Mouse (Mus musculus) thymus, adult 2 months (tissue): ENCODE results near the gene Il1rapl1. TPM values are rescaled to one million over a fixed set of nuclear protein-coding genes. Genes with fewer than 3 reads are reported as not detected.

ENCODE experiments used
- DNase-seq: peaks from one replicate; pipeline ENCODE4 v3.0.0; 2021
- H3K27ac ChIP-seq: fragments of 200-500 bp; 2 replicates; pipeline ENCODE4 v1.5.1; 2012; ENCODE audit warnings: low read length, control low read depth; ENCODE audit not compliant: control insufficient read depth, insufficient read depth
- H3K27me3 ChIP-seq: fragments of 200-500 bp; 2 replicates; pipeline ENCODE4 v1.6.1; 2012; ENCODE audit warnings: mild to moderate bottlenecking, low read length, moderate library complexity, mixed read lengths; ENCODE audit not compliant: control insufficient read depth, insufficient read depth
- H3K36me3 ChIP-seq: fragments of 200-500 bp; 2 replicates; pipeline ENCODE4 v1.6.1; 2012; ENCODE audit warnings: mild to moderate bottlenecking, low read length, moderate library complexity; ENCODE audit not compliant: control insufficient read depth, insufficient read depth
- H3K4me1 ChIP-seq: fragments of 200-500 bp; replicated peaks from 2 replicates; pipeline ENCODE4 v1.6.1; 2012; ENCODE audit warnings: low read length; ENCODE audit not compliant: control insufficient read depth, insufficient read depth
- H3K4me3 ChIP-seq: fragments of 200-500 bp; 2 replicates; pipeline ENCODE4 v1.5.1; 2012; ENCODE audit warnings: mild to moderate bottlenecking, low read length, control low read depth, moderate library complexity; ENCODE audit not compliant: control insufficient read depth, insufficient read depth
- CTCF ChIP-seq: fragments of 200-500 bp; IDR thresholded peaks from 2 replicates; pipeline ENCODE4 v1.5.1; 2012; ENCODE audit warnings: mild to moderate bottlenecking, control low read depth, low read length, moderate library complexity, borderline replicate concordance; ENCODE audit not compliant: control insufficient read depth, poor library complexity, insufficient read depth; ENCODE audit errors: extremely low read depth
- POLR2A ChIP-seq: fragments of 200-500 bp; IDR thresholded peaks from 2 replicates; pipeline ENCODE4 v1.6.1; 2012; ENCODE audit warnings: mild to moderate bottlenecking, low read length, control low read depth, moderate library complexity; ENCODE audit not compliant: control insufficient read depth, poor library complexity, insufficient read depth; ENCODE audit errors: extremely low read depth
- WGBS: fragments of 180-500 bp; shearing (Covaris S2); methylation state at CpG from one replicate; pipeline ENCODE4 v1.1.7; 2018; 5-methylcytosine and 5-hydroxymethylcytosine counted together
- polyA plus RNA-seq: library from polyadenylated mRNA; depleted of rRNA; stranded (reverse); fragments of >200 nt; gene quantifications from 2 replicates; pipeline ENCODE4 v1.2.3, GENCODE M21; 2012; rRNA removed

Gene Il1rapl1
- not detected in 2 replicates for polyA plus RNA-seq

DNA sequence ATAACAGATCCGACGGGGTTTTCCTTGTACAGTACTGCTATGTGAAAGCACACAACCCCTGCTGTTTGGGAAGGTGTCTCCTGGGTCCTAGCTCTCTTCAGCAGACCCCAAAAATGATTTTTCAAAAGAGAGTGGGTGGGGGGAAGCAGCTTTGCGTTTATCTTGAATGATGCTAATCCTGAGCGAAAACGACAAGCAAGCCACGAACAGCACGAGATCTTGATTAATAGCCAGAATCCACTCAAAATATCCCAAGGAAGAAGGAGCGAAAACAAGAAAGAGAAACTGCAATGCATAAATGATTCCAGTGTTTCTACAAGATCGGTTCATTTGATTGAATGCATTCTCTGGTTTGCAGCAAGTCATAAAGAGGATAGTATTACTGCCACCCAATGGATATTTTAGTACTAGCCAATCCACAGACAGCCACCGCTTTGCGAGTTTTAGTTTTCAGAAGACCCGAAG is at the start of gene Il1rapl1:
Gene Il1rapl1, minus strand, starts transcription at position 37 of the 465 bp plus-strand sequence.
- Histone ChIP-seq H3K27me3 (no peaks in the 10 kb centered on the region), H3K4me1 (no peaks in the 10 kb centered on the region), H3K27ac (no peak within 1 kb of the TSS), H3K36me3 (no peaks in the 10 kb centered on the region), H3K4me3 (no peak within 1 kb of the TSS)
- TF ChIP-seq POLR2A: no peak
- no peak for DNase-seq
- 6% methylated on average over 12 of the region's 12 CpGs for WGBS

DNA sequence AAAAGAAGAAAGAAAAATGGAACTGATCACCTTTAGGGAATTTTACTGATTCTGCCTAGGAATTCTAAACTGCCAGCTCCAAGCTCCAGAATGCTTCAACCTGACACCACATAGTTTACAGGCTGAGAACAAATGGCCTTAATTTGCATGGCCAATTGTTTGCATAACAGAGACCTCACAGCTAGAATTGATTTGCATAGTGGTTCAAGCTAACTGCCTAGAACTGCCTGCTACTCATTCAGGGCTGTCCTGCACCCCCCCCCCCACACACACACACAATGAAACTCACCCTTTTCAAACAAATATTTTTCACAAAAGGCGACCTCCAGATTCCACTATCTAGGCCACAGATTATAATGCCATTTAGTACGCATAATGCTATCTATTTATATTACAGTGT is 42.6 kb upstream of the Il1rapl1 start:
- Histone ChIP-seq H3K4me1 (no peaks in the 10 kb centered on the region), H3K27me3 (no peaks in the 10 kb centered on the region), H3K4me3 (no peak overlapping the region), H3K36me3 (no peaks in the 10 kb centered on the region), H3K27ac (no peak overlapping the region)
- WGBS: 42% methylated on average over 2 of the region's 2 CpGs
- no peak for DNase-seq
- no peak for TF ChIP-seq CTCF
- no peak for TF ChIP-seq POLR2A

DNA sequence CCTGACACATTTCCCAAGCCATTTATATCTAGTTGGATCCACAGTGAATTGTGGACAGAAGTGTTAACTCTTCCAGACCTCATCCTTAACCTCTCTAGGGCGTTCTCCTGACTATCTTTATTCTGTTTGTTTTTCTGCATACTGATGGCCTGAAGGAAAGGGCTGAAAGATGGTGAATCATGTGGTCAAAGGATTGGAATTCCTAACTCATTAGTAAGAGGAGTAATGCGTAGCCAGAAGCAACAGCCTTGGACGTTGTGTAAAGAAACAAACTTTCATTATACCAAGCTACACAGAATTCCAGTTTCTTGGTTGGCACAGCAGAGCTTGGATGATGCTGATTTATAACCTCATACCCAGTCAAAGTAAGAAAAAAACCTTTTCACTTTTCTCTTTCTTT is 10.2 kb upstream of the Il1rapl1 start:
- no peak for TF ChIP-seq POLR2A
- no peak for TF ChIP-seq CTCF
- WGBS: 77% methylated on average over 3 of the region's 3 CpGs
- H3K4me1 ChIP-seq: no peaks in the 10 kb centered on the region
- no peak overlapping the region for H3K27ac ChIP-seq
- no peaks in the 10 kb centered on the region for H3K27me3 ChIP-seq
- DNase-seq: no peak
- no peak overlapping the region for H3K4me3 ChIP-seq
- no peaks in the 10 kb centered on the region for H3K36me3 ChIP-seq

GRCm38 (mm10) chrX:88120070-88120469 is 4.6 kb upstream of the Il1rapl1 start:
- H3K36me3 ChIP-seq: no peaks in the 10 kb centered on the region
- no peak overlapping the region for H3K4me3 ChIP-seq
- TF ChIP-seq CTCF (no peak), POLR2A (no peak)
- H3K4me1 ChIP-seq: no peaks in the 10 kb centered on the region
- 90% methylated on average over 3 of the region's 3 CpGs for WGBS
- DNase-seq: no peak
- no peak overlapping the region for H3K27ac ChIP-seq
- no peaks in the 10 kb centered on the region for H3K27me3 ChIP-seq

- DNase-seq: no peak
- WGBS: 74% methylated on average over 3 of the region's 3 CpGs
- Histone ChIP-seq H3K27me3 (no peaks in the 10 kb centered on the region), H3K4me3 (no peak overlapping the region), H3K36me3 (no peaks in the 10 kb centered on the region), H3K4me1 (no peaks in the 10 kb centered on the region), H3K27ac (no peak overlapping the region)
- no peak for TF ChIP-seq CTCF
- no peak for TF ChIP-seq POLR2A
Observed at GRCm38 (mm10) chrX:88117858-88118257, 2.4 kb upstream of the Il1rapl1 start.

GRCm38 (mm10) chrX:88116326-88116725 is 881 bp upstream of the Il1rapl1 start:
- WGBS: 10% methylated on average over 3 of the region's 3 CpGs
- TF ChIP-seq CTCF (no peak), POLR2A (no peak)
- Histone ChIP-seq H3K4me3 (no peak overlapping the region), H3K4me1 (no peaks in the 10 kb centered on the region), H3K36me3 (no peaks in the 10 kb centered on the region), H3K27ac (no peak overlapping the region), H3K27me3 (no peaks in the 10 kb centered on the region)
- no peak for DNase-seq

DNA sequence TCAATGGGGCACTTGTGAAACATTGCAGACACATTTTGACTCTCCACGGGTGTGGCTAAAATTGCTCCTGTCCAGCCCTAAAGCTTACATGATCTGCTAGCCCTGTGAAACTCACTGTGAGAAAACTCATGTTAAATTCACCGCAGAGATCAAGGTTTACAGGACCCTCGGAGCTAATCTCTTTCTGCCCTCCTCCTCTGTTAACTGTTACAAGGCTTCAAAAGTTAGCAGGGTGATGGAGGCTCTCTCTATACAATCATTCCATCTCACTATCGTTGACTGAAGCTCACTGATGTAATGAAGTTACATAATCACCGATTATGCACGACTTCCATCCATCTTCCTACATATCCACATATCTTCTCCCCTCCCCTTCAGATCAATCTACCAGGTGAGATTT is 1.9 kb downstream of the Il1rapl1 start:
- H3K36me3 ChIP-seq: no peaks in the 10 kb centered on the region
- no peak overlapping the region for H3K4me3 ChIP-seq
- TF ChIP-seq POLR2A: no peak
- TF ChIP-seq CTCF: no peak
- 77% methylated on average over 6 of the region's 6 CpGs for WGBS
- no peak overlapping the region for H3K27ac ChIP-seq
- H3K4me1 ChIP-seq: no peaks in the 10 kb centered on the region
- DNase-seq: no peak
- H3K27me3 ChIP-seq: no peaks in the 10 kb centered on the region
